Mouse (Mus musculus) leukemia stem cell, adult 10-12 weeks (primary cell): ENCODE measurements around the gene Enox1. TPM values are rescaled to one million over a fixed set of nuclear protein-coding genes. Genes with fewer than 3 reads are reported as not detected.

Source experiments
- polyA plus RNA-seq: library from polyadenylated mRNA; stranded (reverse); fragments of >175 nt; gene quantifications from 2 replicates; pipeline ENCODE4 v1.2.3, GENCODE M21; 2012; ENCODE audit warnings: low replicate concordance

Enox1 gene
- polyA plus RNA-seq = not detected in 2 replicates

DNA sequence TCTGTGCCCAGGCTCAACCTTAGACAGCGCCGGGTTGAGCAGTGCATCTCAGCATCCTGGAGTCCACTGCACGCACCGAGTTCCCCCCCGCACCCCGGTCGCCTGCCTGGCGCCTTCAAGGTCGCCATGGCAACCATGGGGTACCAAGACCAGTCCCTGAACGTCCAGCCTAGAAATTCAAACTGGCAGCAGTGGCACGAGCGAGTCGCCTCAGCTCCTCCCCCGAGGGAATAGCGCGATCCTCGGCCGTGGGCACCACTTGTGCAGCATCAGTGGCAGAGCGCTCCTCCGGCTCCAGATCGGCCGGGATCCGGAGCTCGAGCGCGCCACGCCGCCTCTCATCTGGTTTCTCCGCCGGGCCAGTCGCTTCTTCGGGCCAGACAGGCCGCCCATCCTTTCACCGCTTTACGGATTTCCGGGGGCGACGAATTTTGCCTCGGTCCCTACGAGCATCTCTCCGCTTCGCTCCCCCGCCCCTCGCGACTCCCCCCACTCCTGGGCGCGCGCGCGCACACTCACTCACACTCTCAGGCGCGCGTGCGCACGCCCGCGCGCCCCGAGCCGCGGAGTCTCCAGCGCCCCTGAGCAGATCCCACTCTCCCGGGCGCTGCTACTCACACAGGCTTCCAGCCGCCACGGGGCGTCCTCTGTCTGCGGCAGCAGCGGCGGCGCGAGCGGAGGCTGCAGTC is at the start of gene Enox1:
Enox1 (plus strand) TSS at position 542 of the 689 bp plus-strand sequence.

Other genes with a start within 250 kb of the Enox1 start
- 0.54 TPM in 1 of 2 replicates, not detected in the other for gene Ccdc122, start 120.0 kb upstream of the Enox1 start, polyA plus RNA-seq
- 1.7 and 1.9 TPM in 2 replicates for gene Lacc1, start 119.9 kb upstream of the Enox1 start, polyA plus RNA-seq